ENCODE assay signal across 9 mouse cellular contexts in the genomic region with DNA sequence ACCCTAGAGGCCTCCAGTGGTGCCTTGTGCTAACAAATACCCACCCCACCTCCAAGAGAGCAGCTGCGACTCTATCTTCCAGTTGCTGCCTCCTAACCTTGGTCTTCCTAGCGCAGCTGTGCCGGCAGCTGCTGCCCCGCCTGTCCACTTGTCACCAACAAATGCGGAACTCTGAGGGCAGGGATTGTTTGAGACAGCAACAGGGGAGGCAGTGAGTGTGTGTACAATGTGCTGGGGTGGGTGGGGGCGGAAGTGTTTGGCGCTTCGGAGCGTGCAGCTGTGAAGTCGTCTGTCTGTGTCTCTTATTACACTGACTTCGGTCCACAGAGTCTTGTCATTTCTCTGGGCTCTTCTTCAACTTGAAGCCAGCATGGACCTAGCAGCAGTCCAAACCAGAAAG. TPM values are rescaled to one million over a fixed set of nuclear protein-coding genes. Genes with fewer than 3 reads are reported as not detected.
DNase-seq lines count a peak whose midpoint lies in the region; ATAC-seq and TF ChIP-seq lines count a peak whose summit lies in the region.
"Had no signal": no experiment of that assay in that cellular context is flagged by ENCODE, and none has a peak within 500 bp of the region (broad histone marks: within the 10 kb centered on the region; RNA-seq: fewer than 3 reads in every experiment).

No protein-coding gene starts in this region.

- peaks cover 12% of the 10 kb centered on the region; the same call in 1 of the 2 replicates for H3K4me1 ChIP-seq in limb, embryonic 13.5 days

- no peaks in the 10 kb centered on the region for H3K79me2 ChIP-seq in myocyte (ENCODE audit: control insufficient read depth, insufficient read depth)

- no peak overlapping the region for H3ac ChIP-seq in myocyte (ENCODE audit: control insufficient read depth, insufficient read length)

- H3K4me3 ChIP-seq in limb, embryonic 13.5 days: no peak overlapping the region
- no peak overlapping the region for H3K4me3 ChIP-seq in myocyte

- H3K36me3 ChIP-seq in limb, embryonic 13.5 days: no peaks in the 10 kb centered on the region
- no peaks in the 10 kb centered on the region for H3K36me3 ChIP-seq in myocyte (ENCODE audit: control insufficient read depth, insufficient read depth)

- no peak overlapping the region for H3K27ac ChIP-seq in limb, embryonic 13.5 days
- H3K27ac ChIP-seq: liver, embryonic 14.5 days had no signal

- H3K4me2 ChIP-seq in limb, embryonic 13.5 days (replicated peaks): peak overlapping the region; percentile 32; the same call in 1 of the 2 replicates
- H3K4me2 ChIP-seq in myocyte (ENCODE audit: low read depth): peak overlapping the region; percentile 56

- no peak overlapping the region for H3K9ac ChIP-seq in limb, embryonic 13.5 days
- H3K9ac ChIP-seq: liver, embryonic 14.5 days had no signal

- no peaks in the 10 kb centered on the region for H3K27me3 ChIP-seq in limb, embryonic 13.5 days
- no peaks in the 10 kb centered on the region for H3K27me3 ChIP-seq in myocyte (ENCODE audit: control insufficient read depth, insufficient read depth, insufficient read length)

- WGBS in limb, embryonic 13.5 days: 54% methylated on average over 11 of the region's 11 CpGs

- H3K9me3 ChIP-seq in limb, embryonic 13.5 days: no peaks in the 10 kb centered on the region

- ATAC-seq in limb, embryonic 13.5 days (ENCODE audit: low FRiP score, low read depth): peak; percentile 80
- ATAC-seq in cerebellum, adult (ENCODE audit: insufficient number of reproducible peaks, low FRiP score, low TSS enrichment): no peak

- no peak for TF ChIP-seq POLR2A in myocyte (IDR thresholded peaks at IDR 0.05; ENCODE audit: insufficient read length, low read depth)

- DNase-seq in B cell, adult 2 months: peak; percentile 57
- DNase-seq in CD4-positive, CD25-positive, alpha-beta regulatory T cell, adult 2 months (ENCODE audit: low read depth, low spot score): peak; percentile 68
- DNase-seq in gastrocnemius, adult 18-20 months (ENCODE audit: low spot score): peak; percentile 34
- DNase-seq in Muller cell, postnatal 12 days (ENCODE audit: inconsistent ontology term): no peak
- no peak for DNase-seq in layer of hippocampus, adult 9-10 months (ENCODE audit: low spot score)

TF ChIP-seq in myocyte, 11 proteins besides CTCF, POLR2A, EP300 and RAD21:
- TF ChIP-seq USF1 (IDR thresholded peaks at IDR 0.05; ENCODE audit: low read depth): no peak
- TF ChIP-seq TCF12 (IDR thresholded peaks at IDR 0.05; ENCODE audit: insufficient read depth, poor library complexity, severe bottlenecking): peak; percentile 99
- peak; percentile 100 for TF ChIP-seq TCF3 (IDR thresholded peaks at IDR 0.05; ENCODE audit: insufficient read length, low read depth)
- TF ChIP-seq MYOG (IDR thresholded peaks at IDR 0.05; ENCODE audit: control insufficient read depth in 1 of 3, insufficient read depth in 1 of 3, insufficient read length in 2 of 3, low read depth in 2 of 3): peak; percentile 99
- TF ChIP-seq MYOD1 (IDR thresholded peaks at IDR 0.05; ENCODE audit: control insufficient read depth in 1 of 3, insufficient read length in 2 of 3, low read depth in 2 of 3): peak; percentile 73 to 98 (median 98)

RNA-seq across cellular contexts. Expression of a gene that starts 49.7 kb away (rescaled TPM):
- 10 to 100 TPM; 28.7 to 33.2 TPM for total RNA-seq in gastrocnemius, adult 18-20 months (2021)
- polyA plus RNA-seq in limb, embryonic 13.5 days (2015; fragmentation: Nextera tagmentation; extraction: Ambion mirVana): 11.6 and 11.8 TPM in 2 replicates
- polyA plus RNA-seq in myocyte (2012; fragmentation: generic; extraction: Trizol): 15.7 TPM

Comparison
In these comparisons a context has a peak if more than half of its experiments do, and no peak if none do; other contexts are left out.
1. DNase-seq: peak in B cell, adult 2 months (2 of 2), CD4-positive, CD25-positive, alpha-beta regulatory T cell, adult 2 months (single experiment) and gastrocnemius, adult 18-20 months (single experiment); none in Muller cell, postnatal 12 days (single experiment) and layer of hippocampus, adult 9-10 months (single experiment).